Mouse (Mus musculus) heart, adult 8-10 months (tissue): Measurements from ENCODE around the gene Cgrrf1. TPM values are rescaled to one million over a fixed set of nuclear protein-coding genes. Genes with fewer than 3 reads are reported as not detected.
A peak's percentile ranks its signal among the peaks of the same experiment; 100 is the strongest.

ENCODE experiments used
- DNase-seq: peaks from one replicate; pipeline ENCODE4 v3.0.0; 2022; ENCODE audit warnings: low spot score
- total RNA-seq, 4 experiments: library from RNA; stranded (reverse); gene quantifications; 2 replicates each; pipeline ENCODE4 v1.2.4; 2022

The Cgrrf1 gene
- total RNA-seq, 4 experiments from 2014 or later, result 33.5 to 40.4 (median 36.9) TPM

DNA sequence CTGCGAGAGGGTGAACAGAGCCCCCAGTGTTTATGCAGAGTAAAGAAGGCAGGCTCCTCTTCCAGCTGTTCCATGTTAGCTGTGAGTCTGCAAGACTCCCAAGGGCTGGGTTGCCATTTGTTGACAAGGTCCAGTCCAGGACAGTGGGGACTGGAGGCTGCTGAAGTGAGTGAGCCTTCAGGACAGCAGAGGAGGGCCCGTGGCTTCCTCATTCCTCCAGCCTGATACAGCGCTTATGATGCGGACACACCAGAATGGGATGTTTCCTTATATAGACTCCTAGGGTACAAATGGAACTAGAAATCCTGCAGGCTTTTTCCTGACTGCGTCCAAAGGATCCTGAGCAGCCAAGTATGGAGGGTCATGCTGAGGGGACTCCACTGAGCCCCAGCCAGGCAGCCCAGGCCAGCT, 54.0 kb downstream of the Cgrrf1 start:
- DNase-seq, result peak; percentile 74

DNA sequence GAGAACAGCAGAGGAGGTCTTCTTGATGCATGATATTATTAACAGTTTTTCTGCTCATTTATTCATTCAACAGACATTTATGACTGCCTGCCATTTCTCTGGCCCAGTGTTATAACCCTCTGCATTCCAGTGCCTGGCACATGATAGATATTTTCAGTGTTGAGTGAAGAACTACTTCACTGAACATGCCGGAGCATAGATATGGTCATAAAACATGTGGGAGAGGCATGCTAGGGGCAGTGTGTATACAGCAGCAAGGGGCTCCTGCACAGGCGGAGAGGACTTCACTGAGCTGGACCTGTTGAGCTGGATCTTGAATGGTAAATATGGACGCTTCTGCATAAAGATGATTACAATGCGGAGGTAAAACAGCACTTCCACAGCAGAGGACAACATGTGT, 57.2 kb downstream of the Cgrrf1 start:
- DNase-seq, result no peak

DNA sequence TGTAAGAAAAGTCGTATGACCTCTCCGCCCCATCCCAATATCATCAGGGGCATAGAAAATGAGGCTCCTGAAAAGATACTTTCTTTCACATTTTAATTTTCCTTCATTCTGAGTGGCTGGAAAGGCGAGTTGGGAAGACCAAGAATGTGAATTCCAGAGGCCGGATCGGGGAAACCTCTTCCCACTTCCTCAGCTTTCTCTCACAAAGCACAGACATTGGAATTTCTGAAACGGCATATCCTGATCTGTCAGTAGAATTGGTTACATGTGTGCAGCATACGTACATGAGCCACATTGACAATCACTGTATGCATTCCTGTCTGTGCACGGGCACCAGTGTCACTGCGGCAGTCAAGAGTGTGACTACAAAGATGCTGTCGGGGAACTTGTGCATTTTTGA, 62.0 kb downstream of the Cgrrf1 start:
- DNase-seq, result no peak

DNA sequence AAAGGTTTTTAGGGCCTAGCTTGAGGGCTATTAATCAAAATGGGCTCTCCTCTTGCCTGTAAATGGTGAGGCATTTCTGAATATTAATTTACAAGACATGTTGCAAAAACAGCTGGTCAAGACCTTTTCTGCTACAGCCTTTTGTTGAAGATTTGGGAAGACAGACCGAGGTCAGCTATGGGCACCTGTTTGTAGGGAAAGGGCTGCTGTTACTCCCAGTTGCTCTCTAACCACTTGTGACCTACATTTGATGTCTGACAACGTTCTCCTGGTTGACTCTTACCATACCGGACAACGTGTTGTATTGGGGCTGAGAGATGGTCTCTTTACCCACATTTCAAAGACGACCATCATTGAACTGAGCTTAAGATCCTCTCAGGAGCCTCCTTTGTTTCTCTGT, 66.0 kb downstream of the Cgrrf1 start:
- DNase-seq, result no peak

DNA sequence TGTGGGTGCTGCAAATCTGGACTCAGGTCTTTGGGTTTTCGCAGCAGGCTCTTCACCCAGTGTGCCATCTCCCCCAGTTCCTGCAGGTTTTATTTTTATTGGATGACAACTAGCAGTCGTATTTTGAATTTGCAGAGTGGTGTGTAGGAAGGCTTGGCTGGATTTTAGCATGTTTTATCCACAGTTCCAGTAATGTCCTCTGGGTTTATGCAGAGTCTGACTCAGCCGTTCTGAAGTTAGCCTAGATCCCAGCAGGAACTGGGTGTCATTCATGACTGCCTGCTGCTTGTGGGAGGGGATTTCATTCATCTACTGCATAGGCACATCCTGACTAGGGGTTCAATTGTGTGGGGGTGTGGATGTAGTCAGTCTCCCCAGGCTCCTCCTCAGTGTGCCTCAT, 66.7 kb downstream of the Cgrrf1 start:
- no peak for DNase-seq

DNA sequence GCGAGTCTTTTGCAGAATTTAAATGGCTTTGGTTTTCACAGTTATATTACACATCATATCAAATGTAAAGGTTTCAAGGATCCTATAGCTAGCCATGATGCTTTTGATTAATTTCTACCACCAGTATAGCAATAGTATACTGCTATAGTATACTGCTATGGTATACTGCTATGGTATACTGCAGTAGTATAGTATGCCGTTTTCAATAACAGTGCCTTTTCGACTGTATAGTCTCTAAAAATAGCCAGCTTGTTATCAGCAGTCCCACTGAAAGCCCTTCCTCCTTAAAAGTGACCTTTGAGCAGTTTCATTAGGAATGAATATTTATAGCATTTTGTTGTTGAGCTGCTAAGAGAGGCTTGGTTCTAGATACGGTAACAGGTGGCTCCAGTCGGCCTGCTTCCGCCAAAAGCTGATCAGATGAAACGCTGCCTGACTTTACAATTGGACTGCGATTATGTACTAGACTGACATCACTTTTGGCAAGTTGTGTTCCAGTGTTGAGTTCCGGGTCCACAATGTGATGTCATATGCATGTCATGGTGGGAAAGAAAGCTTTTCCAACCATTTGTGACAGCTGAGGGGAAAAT, 70.7 kb downstream of the Cgrrf1 start:
- DNase-seq, result no peak

Other genes with a start within 250 kb of the Cgrrf1 start
- under 1 TPM; 0.41 to 0.92 (median 0.70) TPM for gene Cdkn3, start 71.6 kb upstream of the Cgrrf1 start, total RNA-seq
- gene Cnih1, start 43.7 kb upstream of the Cgrrf1 start, total RNA-seq, result 10 to 100 TPM; 45.4 to 56.3 (median 48.6) TPM
- gene Gmfb, start 9.9 kb upstream of the Cgrrf1 start, total RNA-seq, result 10 to 100 TPM; 28.7 to 36.4 (median 33.3) TPM
- gene Samd4, start 50.7 kb downstream of the Cgrrf1 start, total RNA-seq, result 10 to 100 TPM; 60.6 to 71.1 (median 65.1) TPM